Mouse (Mus musculus): Measurements from ENCODE around the gene Morn2. TPM values are rescaled to one million over a fixed set of nuclear protein-coding genes. Genes with fewer than 3 reads are reported as not detected.

The Morn2 gene
- total and polyA plus RNA-seq, 3 experiments: 3.5 to 34.3 (median 20.8) TPM

DNA sequence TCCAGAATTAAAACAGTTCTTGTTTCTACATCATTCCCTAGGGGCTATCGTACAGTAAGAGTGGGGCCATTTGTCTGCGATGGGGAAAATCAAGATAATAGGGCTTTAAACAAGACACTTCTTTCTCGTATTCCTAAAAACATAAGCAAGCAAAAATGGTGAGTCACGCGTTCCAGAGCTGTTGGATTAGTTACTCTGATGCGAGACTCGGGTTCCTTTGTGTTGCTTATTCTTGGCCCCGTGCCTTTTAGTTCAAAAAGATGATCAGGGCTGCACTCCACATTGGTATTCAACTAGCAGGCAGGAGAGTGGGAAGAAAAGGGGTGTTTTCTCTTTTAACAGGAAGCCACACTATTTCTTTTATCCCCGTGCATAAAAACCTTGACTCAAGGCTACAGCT, 21.8 kb downstream of the Morn2 start:
- Histone ChIP-seq H3K4me3 (ENCODE audit: low read depth, low read length) (no peak overlapping the region), H3K27me3 (ENCODE audit: insufficient read depth, low read length) (peaks cover under 1% of the 10 kb centered on the region), H3K36me3 (replicated peaks) (no peaks in the 10 kb centered on the region), H3K4me1 (ENCODE audit: insufficient read depth, low read depth, low read length) (no peaks in the 10 kb centered on the region), H3K9me3 (replicated peaks) (no peaks in the 10 kb centered on the region)
- ATAC-seq (ENCODE audit: extremely low read depth, insufficient number of reproducible peaks, low FRiP score, poor library complexity, severe bottlenecking): no peak
- no peak for TF ChIP-seq GATA1 (IDR thresholded peaks at IDR 0.05; ENCODE audit: borderline replicate concordance, low read length)
- no peak for TF ChIP-seq POLR2AphosphoS5 (IDR thresholded peaks at IDR 0.05; ENCODE audit: insufficient replicate concordance, low read depth, low read length)
- TF ChIP-seq GATA2 (IDR thresholded peaks at IDR 0.05; ENCODE audit: borderline replicate concordance, low read depth, low read length): no peak
- TF ChIP-seq CTCF (IDR thresholded peaks at IDR 0.05; ENCODE audit: low read depth, low read length): no peak
- TF ChIP-seq TAL1 (conservative IDR thresholded peaks at IDR 0.05; ENCODE audit: low read depth, low read length): no peak
- no peak for DNase-seq (ENCODE audit: low spot score)

DNA sequence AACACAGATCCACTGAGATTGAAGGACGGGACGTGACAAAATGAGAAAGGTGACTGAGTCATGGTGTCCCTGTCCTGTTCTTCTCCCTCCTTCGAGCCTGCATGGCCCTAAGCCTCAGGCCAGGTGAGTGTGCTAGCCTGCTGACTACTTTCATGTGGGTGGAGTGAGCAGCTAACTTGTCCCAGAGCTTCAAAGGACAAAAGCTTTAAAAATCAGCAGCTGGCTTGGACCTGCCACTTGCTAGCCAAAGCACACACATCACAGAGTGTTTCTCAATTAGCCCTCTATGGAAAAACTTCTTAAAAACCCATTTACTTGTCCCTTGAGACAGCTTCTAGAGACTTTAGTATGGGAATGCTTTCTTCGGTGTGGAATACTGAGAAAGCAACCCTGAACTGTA, 22.4 kb downstream of the Morn2 start:
- TF ChIP-seq TAL1 (conservative IDR thresholded peaks at IDR 0.05; ENCODE audit: low read depth, low read length): no peak
- no peak for TF ChIP-seq POLR2AphosphoS5 (IDR thresholded peaks at IDR 0.05; ENCODE audit: insufficient replicate concordance, low read depth, low read length)
- TF ChIP-seq GATA1 (IDR thresholded peaks at IDR 0.05; ENCODE audit: borderline replicate concordance, low read length): no peak
- TF ChIP-seq CTCF (IDR thresholded peaks at IDR 0.05; ENCODE audit: low read depth, low read length): no peak
- no peak for TF ChIP-seq GATA2 (IDR thresholded peaks at IDR 0.05; ENCODE audit: borderline replicate concordance, low read depth, low read length)
- Histone ChIP-seq H3K4me3 (ENCODE audit: low read depth, low read length) (no peak overlapping the region), H3K4me1 (ENCODE audit: insufficient read depth, low read depth, low read length) (no peaks in the 10 kb centered on the region), H3K36me3 (replicated peaks) (no peaks in the 10 kb centered on the region), H3K9me3 (replicated peaks) (no peaks in the 10 kb centered on the region), H3K27me3 (ENCODE audit: insufficient read depth, low read length) (peaks cover 4% of the 10 kb centered on the region)
- no peak for ATAC-seq (ENCODE audit: extremely low read depth, insufficient number of reproducible peaks, low FRiP score, poor library complexity, severe bottlenecking)
- DNase-seq (ENCODE audit: low spot score): no peak

DNA sequence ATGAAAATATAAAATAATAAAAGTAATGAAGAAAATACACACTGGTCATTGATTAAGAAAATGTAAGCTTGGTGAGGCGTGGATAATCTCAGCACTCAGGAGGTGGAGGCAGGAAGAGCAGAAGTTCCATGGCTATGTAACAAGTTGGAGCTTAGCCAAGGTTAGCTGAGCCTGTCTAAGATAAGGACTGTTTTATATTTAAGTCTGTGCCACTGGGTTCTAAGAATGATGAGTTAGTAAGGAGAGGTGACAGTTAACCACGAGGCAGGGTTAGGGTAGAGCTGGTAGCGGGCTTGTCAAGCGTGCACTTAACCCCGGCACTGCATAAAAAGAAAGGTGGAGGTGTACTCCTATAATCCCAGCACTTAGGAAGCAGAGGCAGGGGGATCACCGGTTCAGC, 32.2 kb downstream of the Morn2 start:
- ATAC-seq (ENCODE audit: extremely low read depth, insufficient number of reproducible peaks, low FRiP score, poor library complexity, severe bottlenecking): no peak
- Histone ChIP-seq H3K36me3 (replicated peaks) (no peaks in the 10 kb centered on the region), H3K4me1 (ENCODE audit: insufficient read depth, low read depth, low read length) (no peaks in the 10 kb centered on the region; the same call in 1 of the 2 replicates), H3K4me3 (ENCODE audit: low read depth, low read length) (no peak overlapping the region), H3K27me3 (ENCODE audit: insufficient read depth, low read length) (peaks cover 12% of the 10 kb centered on the region), H3K9me3 (replicated peaks) (no peaks in the 10 kb centered on the region)
- TF ChIP-seq GATA1 (IDR thresholded peaks at IDR 0.05; ENCODE audit: borderline replicate concordance, low read length) (no peak), GATA2 (IDR thresholded peaks at IDR 0.05; ENCODE audit: borderline replicate concordance, low read depth, low read length) (no peak), TAL1 (conservative IDR thresholded peaks at IDR 0.05; ENCODE audit: low read depth, low read length) (no peak), CTCF (IDR thresholded peaks at IDR 0.05; ENCODE audit: low read depth, low read length) (no peak), POLR2AphosphoS5 (IDR thresholded peaks at IDR 0.05; ENCODE audit: insufficient replicate concordance, low read depth, low read length) (no peak)
- DNase-seq (ENCODE audit: low spot score): no peak

DNA sequence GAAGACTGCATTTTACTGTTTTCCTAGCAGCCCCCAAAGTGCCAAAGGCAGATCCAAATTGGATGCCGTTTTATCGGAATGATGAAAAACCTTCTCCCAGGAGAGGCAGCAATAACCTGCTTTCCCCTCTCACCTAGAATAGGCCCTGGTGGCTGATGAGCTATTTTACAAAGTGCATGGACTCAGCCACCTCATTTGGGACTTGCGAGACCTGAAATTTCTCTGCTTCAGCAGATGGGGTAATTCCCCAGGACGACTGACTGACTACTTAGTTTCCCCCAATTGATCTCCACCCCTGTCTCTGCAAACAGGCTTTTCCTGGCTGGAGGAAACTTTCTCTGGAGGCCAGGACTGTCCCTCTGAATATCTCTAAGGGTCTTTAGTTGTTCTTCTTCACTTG, 33.0 kb downstream of the Morn2 start:
- TF ChIP-seq POLR2AphosphoS5 (IDR thresholded peaks at IDR 0.05; ENCODE audit: insufficient replicate concordance, low read depth, low read length) (no peak), GATA2 (IDR thresholded peaks at IDR 0.05; ENCODE audit: borderline replicate concordance, low read depth, low read length) (no peak), GATA1 (IDR thresholded peaks at IDR 0.05; ENCODE audit: borderline replicate concordance, low read length) (no peak), CTCF (IDR thresholded peaks at IDR 0.05; ENCODE audit: low read depth, low read length) (no peak), TAL1 (conservative IDR thresholded peaks at IDR 0.05; ENCODE audit: low read depth, low read length) (no peak)
- H3K4me1 ChIP-seq (ENCODE audit: insufficient read depth, low read depth, low read length): no peaks in the 10 kb centered on the region; the same call in 1 of the 2 replicates
- H3K4me3 ChIP-seq (ENCODE audit: low read depth, low read length): no peak overlapping the region
- no peaks in the 10 kb centered on the region for H3K9me3 ChIP-seq (replicated peaks)
- ATAC-seq (ENCODE audit: extremely low read depth, insufficient number of reproducible peaks, low FRiP score, poor library complexity, severe bottlenecking) (no peak), DNase-seq (ENCODE audit: low spot score) (no peak)
- peaks cover 11% of the 10 kb centered on the region for H3K27me3 ChIP-seq (ENCODE audit: insufficient read depth, low read length)
- H3K36me3 ChIP-seq (replicated peaks): no peaks in the 10 kb centered on the region

DNA sequence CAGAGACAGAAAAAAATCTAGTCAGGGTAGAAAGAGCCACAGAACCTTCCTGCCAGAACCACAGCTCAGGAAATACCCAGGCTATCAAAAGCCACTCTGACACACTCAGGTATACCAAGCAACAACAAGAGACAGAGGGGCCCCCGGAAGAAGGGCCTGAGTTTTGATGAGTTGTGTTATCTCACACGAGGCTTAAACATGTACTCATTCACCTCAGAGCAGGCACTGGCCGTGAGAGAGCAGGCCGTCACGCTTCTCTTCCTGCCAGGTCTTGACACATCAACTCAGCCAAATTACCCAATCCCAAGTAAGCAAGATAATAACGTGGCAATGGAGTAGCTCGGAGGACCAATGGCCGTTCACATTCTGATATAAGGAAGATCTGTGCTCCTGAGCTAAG, 33.7 kb downstream of the Morn2 start:
- Histone ChIP-seq H3K27me3 (ENCODE audit: insufficient read depth, low read length) (peaks cover 4% of the 10 kb centered on the region), H3K36me3 (replicated peaks) (no peaks in the 10 kb centered on the region), H3K4me3 (ENCODE audit: low read depth, low read length) (no peak overlapping the region), H3K9me3 (replicated peaks) (no peaks in the 10 kb centered on the region), H3K4me1 (ENCODE audit: insufficient read depth, low read depth, low read length) (no peaks in the 10 kb centered on the region; the same call in 1 of the 2 replicates)
- DNase-seq (ENCODE audit: low spot score) (no peak), ATAC-seq (ENCODE audit: extremely low read depth, insufficient number of reproducible peaks, low FRiP score, poor library complexity, severe bottlenecking) (no peak)
- TF ChIP-seq GATA2 (IDR thresholded peaks at IDR 0.05; ENCODE audit: borderline replicate concordance, low read depth, low read length) (no peak), GATA1 (IDR thresholded peaks at IDR 0.05; ENCODE audit: borderline replicate concordance, low read length) (no peak), TAL1 (conservative IDR thresholded peaks at IDR 0.05; ENCODE audit: low read depth, low read length) (no peak)

DNA sequence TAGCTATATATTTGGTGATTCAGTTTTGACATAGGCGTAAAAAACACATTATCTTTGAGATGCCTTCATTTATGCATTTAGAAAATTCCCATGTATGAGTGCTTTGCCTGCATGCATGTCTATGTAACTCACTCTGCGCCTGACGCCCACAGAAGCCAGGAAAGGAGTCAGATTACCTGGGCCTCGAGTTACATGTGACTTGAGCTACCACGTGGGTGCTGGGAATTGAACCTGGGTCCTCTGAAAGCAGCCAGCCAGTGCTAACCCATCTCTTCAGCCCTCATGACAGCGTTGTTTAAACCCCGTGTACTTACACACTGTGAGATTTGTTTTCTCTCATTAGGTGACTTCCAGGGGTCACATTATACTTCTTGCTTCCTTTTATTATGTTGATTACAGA, 34.5 kb downstream of the Morn2 start:
- no peak for DNase-seq (ENCODE audit: low spot score)
- H3K4me3 ChIP-seq (ENCODE audit: low read depth, low read length): no peak overlapping the region
- no peaks in the 10 kb centered on the region for H3K36me3 ChIP-seq (replicated peaks)
- ATAC-seq (ENCODE audit: extremely low read depth, insufficient number of reproducible peaks, low FRiP score, poor library complexity, severe bottlenecking): no peak
- H3K4me1 ChIP-seq (ENCODE audit: insufficient read depth, low read depth, low read length): no peaks in the 10 kb centered on the region; the same call in 1 of the 2 replicates
- TF ChIP-seq GATA2 (IDR thresholded peaks at IDR 0.05; ENCODE audit: borderline replicate concordance, low read depth, low read length): no peak
- peaks cover 3% of the 10 kb centered on the region for H3K27me3 ChIP-seq (ENCODE audit: insufficient read depth, low read length)
- H3K9me3 ChIP-seq (replicated peaks): no peaks in the 10 kb centered on the region

DNA sequence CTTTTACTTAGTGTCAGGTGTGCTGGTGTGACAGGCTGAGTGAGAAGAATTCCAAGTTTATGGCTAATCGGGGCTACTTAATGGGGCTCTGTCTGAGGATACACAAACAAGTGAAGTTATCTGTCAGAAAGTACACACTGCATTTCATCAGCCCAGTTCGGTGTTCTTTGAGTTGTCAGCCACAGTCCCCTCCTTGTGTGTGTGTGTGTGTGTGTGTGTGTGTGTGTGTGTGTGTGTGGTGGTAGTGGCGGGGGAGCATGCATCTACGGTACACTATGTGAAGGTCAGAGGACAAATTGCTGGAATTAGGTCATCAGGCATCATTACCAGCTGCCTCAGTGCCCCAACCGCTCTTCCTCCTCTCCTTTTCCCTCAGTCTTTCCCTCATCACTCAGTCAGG, 35.5 kb downstream of the Morn2 start:
- TF ChIP-seq GATA2 (IDR thresholded peaks at IDR 0.05; ENCODE audit: borderline replicate concordance, low read depth, low read length) (no peak), GATA1 (IDR thresholded peaks at IDR 0.05; ENCODE audit: borderline replicate concordance, low read length) (no peak), POLR2AphosphoS5 (IDR thresholded peaks at IDR 0.05; ENCODE audit: insufficient replicate concordance, low read depth, low read length) (no peak), TAL1 (conservative IDR thresholded peaks at IDR 0.05; ENCODE audit: low read depth, low read length) (no peak), CTCF (IDR thresholded peaks at IDR 0.05; ENCODE audit: low read depth, low read length) (no peak)
- ATAC-seq (ENCODE audit: extremely low read depth, insufficient number of reproducible peaks, low FRiP score, poor library complexity, severe bottlenecking): no peak
- H3K4me3 ChIP-seq (ENCODE audit: low read depth, low read length): no peak overlapping the region
- H3K27me3 ChIP-seq (ENCODE audit: insufficient read depth, low read length): peaks cover 2% of the 10 kb centered on the region
- no peaks in the 10 kb centered on the region for H3K9me3 ChIP-seq (replicated peaks)
- no peaks in the 10 kb centered on the region; the same call in 1 of the 2 replicates for H3K4me1 ChIP-seq (ENCODE audit: insufficient read depth, low read depth, low read length)
- no peak for DNase-seq (ENCODE audit: low spot score)
- no peaks in the 10 kb centered on the region for H3K36me3 ChIP-seq (replicated peaks)
